Mouse (Mus musculus) Muller cell, postnatal 12 days (primary cell): ENCODE results near the gene S1pr4.

ENCODE experiments used
- DNase-seq: peaks from one replicate; pipeline ENCODE4 v3.0.0-alpha.2; 2015; ENCODE audit errors: inconsistent ontology term

Gene S1pr4

GRCm38 (mm10) chr10:81493601-81494220 lies 6.2 kb downstream of the S1pr4 start:
- DNase-seq, result no peak

- DNase-seq, result no peak
Observed at GRCm38 (mm10) chr10:81492606-81493240, 7.2 kb downstream of the S1pr4 start.

GRCm38 (mm10) chr10:81491018-81491417 lies 8.9 kb downstream of the S1pr4 start:
- no peak for DNase-seq

- DNase-seq, result no peak
Observed at GRCm38 (mm10) chr10:81489941-81490340, 10.0 kb downstream of the S1pr4 start.

GRCm38 (mm10) chr10:81488081-81488480 lies 11.9 kb downstream of the S1pr4 start:
- no peak for DNase-seq

GRCm38 (mm10) chr10:81486496-81486895 lies 13.4 kb downstream of the S1pr4 start:
- DNase-seq, result no peak

- no peak for DNase-seq
Observed at GRCm38 (mm10) chr10:81485479-81486018, 14.4 kb downstream of the S1pr4 start.

- no peak for DNase-seq
Observed at GRCm38 (mm10) chr10:81485060-81485449, 14.9 kb downstream of the S1pr4 start.

GRCm38 (mm10) chr10:81484441-81485059 lies 15.4 kb downstream of the S1pr4 start:
- DNase-seq, result no peak

- no peak for DNase-seq
Observed at GRCm38 (mm10) chr10:81483983-81484382, 15.9 kb downstream of the S1pr4 start.

- peak; percentile 62 for DNase-seq
Observed at GRCm38 (mm10) chr10:81482533-81482889, 17.4 kb downstream of the S1pr4 start, which contains the start of gene Celf5. Celf5 (minus strand) TSS chr10:81482709.

- no peak for DNase-seq
Observed at GRCm38 (mm10) chr10:81481605-81482532, 18.1 kb downstream of the S1pr4 start.

- no peak for DNase-seq
Observed at GRCm38 (mm10) chr10:81474461-81474860, 25.5 kb downstream of the S1pr4 start.

- DNase-seq, result no peak
Observed at GRCm38 (mm10) chr10:81473003-81473451, 26.9 kb downstream of the S1pr4 start.

- no peak for DNase-seq
Observed at GRCm38 (mm10) chr10:81472403-81473002, 27.4 kb downstream of the S1pr4 start.

- DNase-seq, result no peak
Observed at GRCm38 (mm10) chr10:81470454-81470853, 29.5 kb downstream of the S1pr4 start.

- DNase-seq, result no peak
Observed at GRCm38 (mm10) chr10:81469253-81469652, 30.7 kb downstream of the S1pr4 start.

GRCm38 (mm10) chr10:81467670-81468235 lies 32.2 kb downstream of the S1pr4 start:
- no peak for DNase-seq

- DNase-seq, result no peak
Observed at GRCm38 (mm10) chr10:81466881-81467280, 33.1 kb downstream of the S1pr4 start.

GRCm38 (mm10) chr10:81466066-81466465 lies 33.9 kb downstream of the S1pr4 start:
- no peak for DNase-seq

- DNase-seq, result no peak
Observed at GRCm38 (mm10) chr10:81465265-81465645, 34.7 kb downstream of the S1pr4 start.
